Mouse (Mus musculus): ENCODE measurements at regions not wholly inside any gene's neighbourhood (a gene's known extent, or its start where the extent isn't known, plus 50 kb on each side); places are given as distances from the start of the nearest gene placed in this dataset.

DNA sequence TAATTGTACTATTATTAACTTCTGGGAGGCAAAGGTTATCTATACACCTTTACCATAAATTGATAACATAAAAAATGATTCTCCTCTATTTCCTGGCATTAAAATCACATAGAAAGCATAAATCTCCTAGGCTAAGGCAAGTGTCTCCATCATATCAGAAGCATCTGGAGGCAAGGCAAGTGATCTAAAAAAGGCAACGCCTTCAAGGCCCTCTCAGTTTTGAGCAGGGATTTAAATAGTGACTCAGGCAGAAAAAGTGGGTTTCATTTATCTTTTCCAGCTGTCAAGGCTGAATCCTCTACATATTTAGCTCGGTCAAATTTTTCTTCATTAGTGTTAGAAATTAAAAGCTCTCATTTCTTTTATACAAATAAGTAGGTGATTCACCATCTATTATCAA, 430.0 kb upstream of the Gpc5 start:
- H3K4me3 ChIP-seq = no peak overlapping the region
- H3K9me3 ChIP-seq = no peaks in the 10 kb centered on the region
- no peak overlapping the region for H3K27ac ChIP-seq (replicated peaks)
- H3K36me3 ChIP-seq = no peaks in the 10 kb centered on the region
- H3K4me1 ChIP-seq = no peaks in the 10 kb centered on the region
- WGBS = 55% methylated on average over 2 of the region's 2 CpGs
- no peak overlapping the region for H3K4me2 ChIP-seq
- no peak overlapping the region for H3K9ac ChIP-seq
- no peaks in the 10 kb centered on the region for H3K27me3 ChIP-seq (replicated peaks)
- ATAC-seq (ENCODE audit: extremely low read depth, insufficient number of reproducible peaks, low FRiP score, low TSS enrichment) = no peak

DNA sequence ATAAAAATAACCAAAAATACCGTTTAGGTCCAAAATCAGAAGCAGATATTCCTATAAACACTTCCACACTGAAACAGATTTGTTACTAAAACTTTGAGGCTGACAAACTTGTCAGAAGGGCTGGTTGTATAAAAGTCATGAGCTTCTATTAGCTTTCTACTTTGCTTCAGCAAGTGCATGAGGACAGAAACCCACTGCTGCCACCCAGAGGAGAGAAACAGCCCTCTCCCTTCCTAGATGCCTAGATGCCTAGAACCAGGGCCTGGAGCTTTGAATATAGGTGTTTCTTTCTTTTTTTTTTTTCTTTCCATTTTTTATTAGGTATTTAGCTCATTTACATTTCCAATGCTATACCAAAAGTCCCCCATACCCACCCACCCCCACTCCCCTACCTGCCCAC, 406.9 kb upstream of the Gpc5 start:
- ATAC-seq (ENCODE audit: extremely low read depth, insufficient number of reproducible peaks, low FRiP score, low TSS enrichment) = no peak
- Histone ChIP-seq H3K4me2 (no peak overlapping the region), H3K4me1 (no peaks in the 10 kb centered on the region), H3K27me3 (replicated peaks) (no peaks in the 10 kb centered on the region), H3K9ac (no peak overlapping the region), H3K4me3 (no peak overlapping the region), H3K9me3 (no peaks in the 10 kb centered on the region), H3K36me3 (no peaks in the 10 kb centered on the region), H3K27ac (replicated peaks) (no peak overlapping the region)
- WGBS = 49% methylated on average over 1 of the region's 1 CpGs

DNA sequence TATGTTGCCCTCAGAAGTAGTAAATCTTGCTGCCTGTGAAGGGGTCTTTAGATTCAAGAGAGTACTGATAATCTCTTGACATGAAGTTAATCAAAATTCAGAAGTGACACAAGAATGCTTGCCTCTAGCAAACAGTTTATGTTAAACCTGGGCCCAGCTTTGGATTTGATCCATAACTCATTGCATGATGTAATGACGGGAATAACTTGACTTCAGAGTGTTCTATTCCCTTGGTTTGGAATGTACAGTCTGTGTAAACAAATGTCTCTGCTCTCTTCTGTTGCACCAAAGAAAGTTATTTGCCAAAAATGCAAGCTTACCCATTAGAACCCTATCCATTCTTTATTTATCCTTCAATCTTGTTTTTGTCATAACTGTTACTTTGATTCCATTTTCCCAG, 397.1 kb upstream of the Gpc5 start:
- Histone ChIP-seq H3K4me1 (no peaks in the 10 kb centered on the region), H3K27ac (replicated peaks) (no peak overlapping the region), H3K36me3 (no peaks in the 10 kb centered on the region), H3K9me3 (no peaks in the 10 kb centered on the region), H3K27me3 (replicated peaks) (no peaks in the 10 kb centered on the region), H3K9ac (no peak overlapping the region), H3K4me2 (no peak overlapping the region), H3K4me3 (no peak overlapping the region)
- no peak for ATAC-seq (ENCODE audit: extremely low read depth, insufficient number of reproducible peaks, low FRiP score, low TSS enrichment)
- 58% methylated on average over 1 of the region's 1 CpGs for WGBS

GRCm38 (mm10) chr14:114697543-114697942, 394.5 kb upstream of the Gpc5 start:
- Histone ChIP-seq H3K27ac (replicated peaks) (no peak overlapping the region), H3K4me2 (no peak overlapping the region), H3K4me1 (no peaks in the 10 kb centered on the region), H3K9me3 (no peaks in the 10 kb centered on the region), H3K36me3 (no peaks in the 10 kb centered on the region), H3K4me3 (no peak overlapping the region), H3K27me3 (replicated peaks) (no peaks in the 10 kb centered on the region), H3K9ac (no peak overlapping the region)
- WGBS = 63% methylated on average over 4 of the region's 4 CpGs
- ATAC-seq (ENCODE audit: extremely low read depth, insufficient number of reproducible peaks, low FRiP score, low TSS enrichment) = 0 out of 2 replicates have a peak, but pooled peaks have one; percentile 25

DNA sequence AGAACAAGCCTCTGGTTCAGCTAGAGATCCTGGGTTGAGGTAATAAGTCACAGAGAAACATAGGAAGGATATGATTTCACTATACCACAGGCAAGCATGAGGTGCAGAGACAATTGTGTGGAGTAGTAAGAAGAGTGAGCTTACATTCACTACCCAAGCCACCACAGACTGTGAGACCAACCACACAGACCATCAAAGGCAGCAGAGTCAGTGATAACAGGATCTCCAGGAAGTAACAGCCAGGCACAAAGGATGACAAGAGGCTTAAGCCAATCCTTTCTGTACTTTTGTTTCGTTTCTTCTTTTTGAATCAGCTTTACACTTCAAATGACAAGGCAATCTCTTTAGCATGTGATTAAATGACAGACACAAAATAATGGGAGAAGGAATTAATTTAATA, 368.9 kb upstream of the Gpc5 start:
- no peaks in the 10 kb centered on the region for H3K4me1 ChIP-seq
- H3K4me3 ChIP-seq = no peak overlapping the region
- no peaks in the 10 kb centered on the region for H3K36me3 ChIP-seq
- WGBS = 11% methylated on average over 1 of the region's 1 CpGs
- ATAC-seq (ENCODE audit: extremely low read depth, insufficient number of reproducible peaks, low FRiP score, low TSS enrichment) = no peak
- H3K27ac ChIP-seq (replicated peaks) = no peak overlapping the region
- no peaks in the 10 kb centered on the region for H3K9me3 ChIP-seq
- no peaks in the 10 kb centered on the region for H3K27me3 ChIP-seq (replicated peaks)
- H3K9ac ChIP-seq = no peak overlapping the region
- no peak overlapping the region for H3K4me2 ChIP-seq

DNA sequence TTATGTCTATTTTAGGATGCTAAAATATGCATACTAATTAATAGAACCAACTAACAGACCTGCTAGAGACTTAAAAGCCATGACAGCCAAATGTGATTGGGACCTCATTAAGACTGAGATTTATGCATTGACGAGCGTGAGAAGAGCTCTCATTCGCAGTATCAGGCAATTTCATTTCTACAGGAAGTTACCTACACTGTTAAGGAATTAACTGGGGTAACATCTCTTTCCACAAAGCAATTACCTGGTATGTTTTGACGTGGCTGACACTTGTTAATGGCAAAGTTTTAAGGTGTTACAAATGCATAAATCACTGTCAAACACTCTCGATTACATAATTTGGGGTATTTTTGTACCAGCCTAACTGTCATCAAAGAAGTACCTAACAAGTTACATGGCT, 324.7 kb upstream of the Gpc5 start:
- H3K4me3 ChIP-seq = no peak overlapping the region
- no peak overlapping the region for H3K9ac ChIP-seq
- H3K27ac ChIP-seq (replicated peaks) = no peak overlapping the region
- WGBS = 76% methylated on average over 5 of the region's 5 CpGs
- H3K27me3 ChIP-seq (replicated peaks) = no peaks in the 10 kb centered on the region
- H3K4me2 ChIP-seq = no peak overlapping the region
- no peaks in the 10 kb centered on the region for H3K9me3 ChIP-seq
- H3K4me1 ChIP-seq = no peaks in the 10 kb centered on the region
- no peaks in the 10 kb centered on the region for H3K36me3 ChIP-seq
- ATAC-seq (ENCODE audit: extremely low read depth, insufficient number of reproducible peaks, low FRiP score, low TSS enrichment) = no peak

DNA sequence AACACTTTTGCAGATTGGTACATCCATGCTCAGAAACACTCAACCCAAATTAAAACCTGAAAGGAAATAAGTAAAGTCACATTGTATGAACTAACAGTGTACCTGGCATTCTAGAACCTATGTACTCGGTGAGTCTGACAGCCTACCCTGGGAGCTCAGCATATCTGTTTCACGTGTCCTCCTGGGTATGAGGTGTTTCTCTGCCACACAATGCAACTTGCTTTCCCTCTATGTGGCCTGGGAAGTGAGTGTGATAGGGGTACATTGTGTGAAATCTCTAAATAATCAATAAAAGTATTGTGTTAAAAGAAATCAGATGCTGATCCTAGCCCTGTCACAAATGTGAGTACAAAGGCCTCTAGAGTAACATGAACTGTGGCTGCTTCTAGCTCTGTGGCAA, 315.3 kb upstream of the Gpc5 start:
- Histone ChIP-seq H3K9ac (no peak overlapping the region), H3K27ac (replicated peaks) (no peak overlapping the region), H3K36me3 (no peaks in the 10 kb centered on the region), H3K4me2 (no peak overlapping the region), H3K27me3 (replicated peaks) (no peaks in the 10 kb centered on the region), H3K9me3 (no peaks in the 10 kb centered on the region), H3K4me1 (no peaks in the 10 kb centered on the region), H3K4me3 (no peak overlapping the region)
- ATAC-seq (ENCODE audit: extremely low read depth, insufficient number of reproducible peaks, low FRiP score, low TSS enrichment) = no peak
- WGBS = 48% methylated on average over 2 of the region's 2 CpGs

- Histone ChIP-seq H3K4me3 (no peak overlapping the region), H3K27me3 (replicated peaks) (no peaks in the 10 kb centered on the region), H3K9me3 (no peaks in the 10 kb centered on the region), H3K4me1 (no peaks in the 10 kb centered on the region), H3K36me3 (no peaks in the 10 kb centered on the region), H3K27ac (replicated peaks) (no peak overlapping the region), H3K9ac (no peak overlapping the region), H3K4me2 (no peak overlapping the region)
- ATAC-seq (ENCODE audit: extremely low read depth, insufficient number of reproducible peaks, low FRiP score, low TSS enrichment) = no peak
- 68% methylated on average over 3 of the region's 3 CpGs for WGBS
Observed at GRCm38 (mm10) chr14:114781821-114782220, 310.2 kb upstream of the Gpc5 start.

GRCm38 (mm10) chr14:114790946-114791830, 300.8 kb upstream of the Gpc5 start:
- H3K4me3 ChIP-seq = peak overlapping the region; percentile 42

DNA sequence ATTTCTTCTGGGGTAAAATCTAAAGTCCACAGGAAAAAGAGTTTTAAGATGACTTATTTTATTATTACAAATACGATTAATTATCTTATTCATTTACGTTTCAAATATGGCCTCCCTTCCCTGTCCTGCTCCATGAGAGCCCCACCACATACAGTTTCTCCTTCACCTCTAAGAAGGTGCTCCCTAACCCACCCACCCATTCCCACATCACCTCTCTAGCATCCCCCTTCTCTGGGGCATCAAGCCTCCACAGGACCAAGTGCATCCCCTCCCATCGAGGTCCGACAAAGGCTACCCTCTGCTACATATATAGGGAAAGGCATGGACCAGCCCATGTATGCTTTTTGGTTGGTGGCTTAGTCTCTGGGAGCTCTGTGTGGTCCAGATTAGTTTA, 300.2 kb upstream of the Gpc5 start:
- 48% methylated on average over 4 of the region's 4 CpGs for WGBS
- H3K4me1 ChIP-seq = no peaks in the 10 kb centered on the region
- H3K4me2 ChIP-seq = no peak overlapping the region
- H3K27me3 ChIP-seq (replicated peaks) = 0 out of 2 replicates have a peak, but pooled peaks cover 2% of the 10 kb centered on the region
- no peak overlapping the region for H3K27ac ChIP-seq (replicated peaks)
- ATAC-seq (ENCODE audit: extremely low read depth, insufficient number of reproducible peaks, low FRiP score, low TSS enrichment) = no peak
- no peaks in the 10 kb centered on the region for H3K9me3 ChIP-seq
- H3K36me3 ChIP-seq = no peaks in the 10 kb centered on the region
- H3K9ac ChIP-seq = no peak overlapping the region
- no peak overlapping the region for H3K4me3 ChIP-seq

More at GRCm38 (mm10) chr14:114790946-114791830, 300.8 kb upstream of the Gpc5 start:
- Histone ChIP-seq H3K36me3 (no peaks in the 10 kb centered on the region), H3K4me1 (no peaks in the 10 kb centered on the region), H3K9ac (no peak overlapping the region), H3K27me3 (replicated peaks) (0 out of 2 replicates have a peak, but pooled peaks cover 2% of the 10 kb centered on the region), H3K27ac (replicated peaks) (no peak overlapping the region), H3K9me3 (no peaks in the 10 kb centered on the region), H3K4me2 (peak overlapping the region; percentile 64)
- no peak for ATAC-seq (ENCODE audit: extremely low read depth, insufficient number of reproducible peaks, low FRiP score, low TSS enrichment)
- WGBS = 23% methylated on average over 13 of the region's 13 CpGs

- 0 out of 2 replicates have a peak, but pooled peaks cover 2% of the 10 kb centered on the region for H3K4me1 ChIP-seq
- no peak for ATAC-seq (ENCODE audit: extremely low read depth, insufficient number of reproducible peaks, low FRiP score, low TSS enrichment)
- H3K36me3 ChIP-seq = no peaks in the 10 kb centered on the region
- WGBS = 78% methylated on average over 11 of the region's 11 CpGs
- H3K27ac ChIP-seq (replicated peaks) = no peak overlapping the region
- no peak overlapping the region for H3K4me2 ChIP-seq
- H3K27me3 ChIP-seq (replicated peaks) = no peaks in the 10 kb centered on the region
- no peak overlapping the region for H3K4me3 ChIP-seq
- H3K9ac ChIP-seq = no peak overlapping the region
- H3K9me3 ChIP-seq = no peaks in the 10 kb centered on the region
Observed at GRCm38 (mm10) chr14:114804643-114805042, 287.4 kb upstream of the Gpc5 start.

DNA sequence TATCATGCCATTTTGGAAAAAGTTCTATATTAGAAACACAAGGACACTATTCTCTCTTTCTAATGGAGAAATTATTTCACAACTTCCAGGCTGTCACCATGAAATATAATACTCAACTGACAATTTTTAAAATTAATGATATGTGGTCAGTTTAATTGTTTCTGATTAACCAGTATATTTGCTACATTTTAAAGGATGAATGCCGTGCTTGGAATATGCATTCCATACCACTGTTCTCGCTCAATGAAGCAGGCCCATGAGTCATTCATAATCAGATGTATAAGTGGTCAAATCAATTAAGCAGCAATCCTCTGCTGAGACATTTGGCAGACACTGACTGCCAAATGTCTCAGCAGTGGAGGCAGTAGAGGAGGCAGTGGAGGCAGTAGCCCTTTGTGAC, 283.4 kb upstream of the Gpc5 start:
- no peak overlapping the region for H3K9ac ChIP-seq
- no peaks in the 10 kb centered on the region for H3K9me3 ChIP-seq
- H3K27me3 ChIP-seq (replicated peaks) = no peaks in the 10 kb centered on the region
- no peak overlapping the region for H3K4me2 ChIP-seq
- WGBS = 64% methylated on average over 2 of the region's 2 CpGs
- H3K27ac ChIP-seq (replicated peaks) = no peak overlapping the region
- ATAC-seq (ENCODE audit: extremely low read depth, insufficient number of reproducible peaks, low FRiP score, low TSS enrichment) = no peak
- 0 out of 2 replicates have a peak, but pooled peaks cover 2% of the 10 kb centered on the region for H3K4me1 ChIP-seq
- no peak overlapping the region for H3K4me3 ChIP-seq
- no peaks in the 10 kb centered on the region for H3K36me3 ChIP-seq
